Mouse (Mus musculus) embryonic facial prominence, embryonic 11.5 days (tissue): ENCODE measurements at regions not wholly inside any gene's neighbourhood (a gene's known extent, or its start where the extent isn't known, plus 50 kb on each side); places are given as distances from the start of the nearest gene placed in this dataset.

Experiments
- ATAC-seq: fragments of 200-750 bp; cut with Nextera tagmentation; replicated peaks from 2 replicates; pipeline ENCODE4 v1.8.0; 2017; ENCODE audit warnings: low read depth; ENCODE audit not compliant: insufficient number of reproducible peaks, low FRiP score, low TSS enrichment
- DNase-seq: peaks from one replicate; pipeline ENCODE4 v3.0.0-alpha.2; 2015; ENCODE audit warnings: low spot score
- H3K27ac ChIP-seq: fragments of 300-500 bp; sonication (generic); replicated peaks from 2 replicates; pipeline ENCODE4 v1.5.1; 2014; ENCODE audit warnings: mild to moderate bottlenecking, low read depth, low read length, control low read depth
- H3K27me3 ChIP-seq: fragments of 300-500 bp; sonication (generic); 2 replicates; pipeline ENCODE4 v1.6.1; 2014; ENCODE audit warnings: mild to moderate bottlenecking, low read length, moderate library complexity, mixed read lengths; ENCODE audit not compliant: control insufficient read depth, insufficient read depth
- H3K36me3 ChIP-seq: fragments of 300-500 bp; sonication (generic); replicated peaks from 2 replicates; pipeline ENCODE4 v1.6.1; 2014; ENCODE audit warnings: low read depth, mild to moderate bottlenecking, low read length, moderate library complexity, mixed read lengths; ENCODE audit not compliant: control insufficient read depth, insufficient read depth
- H3K4me1 ChIP-seq: fragments of 300-500 bp; sonication (generic); 2 replicates; pipeline ENCODE4 v1.6.1; 2014; ENCODE audit warnings: low read length, mixed read lengths; ENCODE audit not compliant: control insufficient read depth, insufficient read depth
- H3K4me2 ChIP-seq: fragments of 300-500 bp; sonication (generic); 2 replicates; pipeline ENCODE4 v1.6.1; 2014; ENCODE audit warnings: low read depth, mild to moderate bottlenecking, control low read depth, low read length, moderate library complexity
- H3K4me3 ChIP-seq: fragments of 300-500 bp; sonication (generic); 2 replicates; pipeline ENCODE4 v1.5.1; 2014; ENCODE audit warnings: low read depth, low read length, control low read depth
- H3K9ac ChIP-seq: fragments of 300-500 bp; sonication (generic); replicated peaks from 2 replicates; pipeline ENCODE4 v1.6.1; 2014; ENCODE audit warnings: mild to moderate bottlenecking, control low read depth, low read length
- H3K9me3 ChIP-seq: fragments of 300-500 bp; sonication (generic); replicated peaks from 2 replicates; pipeline ENCODE4 v1.6.1; 2016; ENCODE audit warnings: mild to moderate bottlenecking, low read length, inconsistent platforms, mixed read lengths; ENCODE audit not compliant: control insufficient read depth
- WGBS: fragments of 180-500 bp; shearing (Covaris S2); extraction: QIAGEN DNeasy Blood & Tissue Kit; methylation state at CpG from one replicate; pipeline ENCODE4 v1.1.7; 2014; 5-methylcytosine and 5-hydroxymethylcytosine counted together

- Histone ChIP-seq H3K36me3 (no peaks in the 10 kb centered on the region), H3K9ac (no peak overlapping the region), H3K4me3 (no peak overlapping the region), H3K27ac (no peak overlapping the region), H3K27me3 (no peaks in the 10 kb centered on the region), H3K9me3 (no peaks in the 10 kb centered on the region), H3K4me1 (no peaks in the 10 kb centered on the region), H3K4me2 (no peak overlapping the region)
- no peak for DNase-seq
- no peak for ATAC-seq
These were observed 55.6 kb upstream of the Bmp2 start for GRCm38 (mm10) chr2:133496389-133496788.

- no peaks in the 10 kb centered on the region for H3K9me3 ChIP-seq
- H3K36me3 ChIP-seq, result no peaks in the 10 kb centered on the region
- ATAC-seq (no peak), DNase-seq (no peak)
- 85% methylated on average over 4 of the region's 4 CpGs for WGBS
- H3K9ac ChIP-seq, result no peak overlapping the region
- H3K4me2 ChIP-seq, result no peak overlapping the region
- no peaks in the 10 kb centered on the region for H3K4me1 ChIP-seq
- no peak overlapping the region for H3K27ac ChIP-seq
- H3K27me3 ChIP-seq, result no peaks in the 10 kb centered on the region
- H3K4me3 ChIP-seq, result no peak overlapping the region
These were observed 54.9 kb upstream of the Bmp2 start for GRCm38 (mm10) chr2:133497071-133497470.

GRCm38 (mm10) chr2:133497541-133498185 is 54.3 kb upstream of the Bmp2 start:
- H3K9ac ChIP-seq, result no peak overlapping the region
- H3K4me2 ChIP-seq, result no peak overlapping the region
- no peak overlapping the region for H3K4me3 ChIP-seq
- no peaks in the 10 kb centered on the region for H3K4me1 ChIP-seq
- DNase-seq, result no peak
- H3K27ac ChIP-seq, result no peak overlapping the region
- H3K9me3 ChIP-seq, result no peaks in the 10 kb centered on the region
- no peaks in the 10 kb centered on the region for H3K36me3 ChIP-seq
- ATAC-seq, result no peak
- 81% methylated on average over 8 of the region's 8 CpGs for WGBS
- no peaks in the 10 kb centered on the region for H3K27me3 ChIP-seq

GRCm38 (mm10) chr2:133498186-133498571 is 53.8 kb upstream of the Bmp2 start:
- ATAC-seq (no peak), DNase-seq (no peak)
- no peaks in the 10 kb centered on the region for H3K36me3 ChIP-seq
- H3K9me3 ChIP-seq, result no peaks in the 10 kb centered on the region
- no peak overlapping the region for H3K9ac ChIP-seq
- no peak overlapping the region for H3K4me2 ChIP-seq
- no peaks in the 10 kb centered on the region for H3K27me3 ChIP-seq
- no peak overlapping the region for H3K27ac ChIP-seq
- 90% methylated on average over 2 of the region's 2 CpGs for WGBS
- H3K4me3 ChIP-seq, result no peak overlapping the region
- no peaks in the 10 kb centered on the region for H3K4me1 ChIP-seq

- Histone ChIP-seq H3K27me3 (no peaks in the 10 kb centered on the region), H3K36me3 (no peaks in the 10 kb centered on the region), H3K27ac (no peak overlapping the region), H3K4me2 (no peak overlapping the region), H3K9me3 (no peaks in the 10 kb centered on the region), H3K4me1 (no peaks in the 10 kb centered on the region), H3K9ac (no peak overlapping the region), H3K4me3 (no peak overlapping the region)
- no peak for DNase-seq
- no peak for ATAC-seq
- WGBS, result 62% methylated on average over 3 of the region's 3 CpGs
These were observed 53.2 kb upstream of the Bmp2 start for GRCm38 (mm10) chr2:133498717-133499143.

- Histone ChIP-seq H3K9me3 (no peaks in the 10 kb centered on the region), H3K27ac (no peak overlapping the region), H3K27me3 (no peaks in the 10 kb centered on the region), H3K4me2 (no peak overlapping the region), H3K36me3 (no peaks in the 10 kb centered on the region), H3K4me3 (no peak overlapping the region), H3K4me1 (no peaks in the 10 kb centered on the region), H3K9ac (no peak overlapping the region)
- ATAC-seq (no peak), DNase-seq (no peak)
- WGBS, result 67% methylated on average over 3 of the region's 3 CpGs
These were observed 52.1 kb upstream of the Bmp2 start for GRCm38 (mm10) chr2:133499904-133500303.
